Comparison of ENCODE assay signal across 14 mouse cellular contexts in the genomic region with DNA sequence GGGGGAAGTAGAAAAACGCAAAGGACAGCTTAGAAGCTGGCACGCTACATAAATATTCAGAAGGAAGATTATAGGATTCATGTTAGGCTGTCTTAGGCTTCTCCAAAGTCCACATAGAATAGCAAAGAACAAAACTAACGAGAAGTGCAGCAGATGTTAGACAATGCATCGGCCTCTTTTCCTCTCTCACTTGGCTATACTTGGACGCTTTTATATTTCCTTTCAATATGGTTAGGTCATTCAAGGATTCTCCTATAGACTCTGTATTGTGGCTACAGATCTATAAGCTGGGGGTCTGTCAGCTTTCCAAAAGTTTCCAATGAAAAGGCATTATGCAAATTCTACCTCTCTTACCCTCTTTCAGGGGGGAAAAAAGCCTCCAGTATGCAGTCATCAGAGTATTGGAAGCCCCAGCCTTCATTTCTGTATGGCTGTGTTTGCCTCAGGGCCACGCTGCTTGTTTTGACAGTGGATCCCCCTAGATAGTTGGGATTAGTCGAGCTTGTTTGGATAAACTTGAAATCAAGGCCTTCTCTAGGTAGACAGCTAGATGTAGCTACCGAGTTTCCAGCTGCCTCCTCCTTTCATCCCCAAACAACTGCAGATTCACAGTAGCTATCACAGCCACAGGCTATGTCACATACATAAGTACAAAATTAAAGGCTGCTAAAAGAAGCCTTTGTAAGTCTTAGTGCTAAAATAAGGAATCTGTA.
DNase-seq lines count a peak whose midpoint lies in the region; ATAC-seq and TF ChIP-seq lines count a peak whose summit lies in the region.
"Had no signal": no experiment of that assay in that cellular context is flagged by ENCODE, and none has a peak within 500 bp of the region (broad histone marks: within the 10 kb centered on the region; RNA-seq: fewer than 3 reads in every experiment).

No protein-coding gene starts in this region.

- H3K4me3 ChIP-seq in layer of hippocampus, adult 2 months: no peak overlapping the region
- H3K4me3 ChIP-seq in embryonic facial prominence, embryonic 10.5 days: no peak overlapping the region
- no peak overlapping the region for H3K4me3 ChIP-seq in hindbrain, embryonic 12.5 days
- no peak overlapping the region for H3K4me3 ChIP-seq in midbrain, embryonic 16.5 days (ENCODE audit: low read depth, low read length)
- H3K4me3 ChIP-seq in intestine, embryonic 16.5 days (ENCODE audit: low read length): no peak overlapping the region
- H3K4me3 ChIP-seq: heart, adult 2 months; megakaryocyte, embryonic 14.5 days; neural tube, embryonic 13.5 days had no signal

- H3K27ac ChIP-seq in layer of hippocampus, adult 2 months: peak overlapping the region; percentile 64
- 0 out of 2 replicates have a peak overlapping the region, but pooled peaks have one; percentile 30 for H3K27ac ChIP-seq in embryonic facial prominence, embryonic 10.5 days (replicated peaks)
- no peak overlapping the region for H3K27ac ChIP-seq in hindbrain, embryonic 12.5 days
- peak overlapping the region; percentile 25 for H3K27ac ChIP-seq in midbrain, embryonic 16.5 days (ENCODE audit: low read length)
- H3K27ac ChIP-seq in intestine, embryonic 16.5 days (ENCODE audit: low read length): no peak overlapping the region
- H3K27ac ChIP-seq: heart, adult 2 months; neural tube, embryonic 13.5 days had no signal

- no peaks in the 10 kb centered on the region for H3K27me3 ChIP-seq in embryonic facial prominence, embryonic 10.5 days (replicated peaks; ENCODE audit: low read depth, poor library complexity, severe bottlenecking)
- H3K27me3 ChIP-seq in hindbrain, embryonic 12.5 days: no peaks in the 10 kb centered on the region
- H3K27me3 ChIP-seq in midbrain, embryonic 16.5 days (ENCODE audit: control insufficient read depth, insufficient read depth, low read depth, low read length): no peaks in the 10 kb centered on the region
- no peaks in the 10 kb centered on the region for H3K27me3 ChIP-seq in intestine, embryonic 16.5 days (replicated peaks; ENCODE audit: control insufficient read depth, insufficient read depth, low read length)
- H3K27me3 ChIP-seq: megakaryocyte, embryonic 14.5 days; neural tube, embryonic 13.5 days had no signal

- H3K4me2 ChIP-seq in hindbrain, embryonic 12.5 days (replicated peaks): no peak overlapping the region
- no peak overlapping the region for H3K4me2 ChIP-seq in midbrain, embryonic 16.5 days (ENCODE audit: low read length)
- H3K4me2 ChIP-seq in intestine, embryonic 16.5 days (ENCODE audit: low read depth, low read length): no peak overlapping the region
- H3K4me2 ChIP-seq: neural tube, embryonic 13.5 days had no signal

- no peaks in the 10 kb centered on the region for H3K9me3 ChIP-seq in embryonic facial prominence, embryonic 10.5 days
- no peaks in the 10 kb centered on the region for H3K9me3 ChIP-seq in hindbrain, embryonic 12.5 days (replicated peaks)
- H3K9me3 ChIP-seq in midbrain, embryonic 16.5 days (replicated peaks; ENCODE audit: control insufficient read depth, low read length, poor library complexity, severe bottlenecking): no peaks in the 10 kb centered on the region
- no peaks in the 10 kb centered on the region for H3K9me3 ChIP-seq in intestine, embryonic 16.5 days (ENCODE audit: control insufficient read depth, low read length)
- H3K9me3 ChIP-seq: megakaryocyte, embryonic 14.5 days; neural tube, embryonic 13.5 days had no signal

- no peak for DNase-seq in layer of hippocampus, adult 2 months (ENCODE audit: low spot score in 2 of 2)
- DNase-seq in layer of hippocampus, adult 11-12 months (ENCODE audit: low spot score): no peak
- DNase-seq in embryonic facial prominence, embryonic 10.5 days (ENCODE audit: low spot score): peak; percentile 15
- no peak for DNase-seq in T-cell, adult 2 months (ENCODE audit: low spot score)
- DNase-seq in yolk sac, embryonic 10.5 days (ENCODE audit: low spot score): no peak
- DNase-seq: heart, adult 2 months; kidney, postnatal 4 days; lung, adult 18-20 months; right cerebral cortex, postnatal 4 days had no signal

- H3K4me1 ChIP-seq in embryonic facial prominence, embryonic 10.5 days: peaks cover 45% of the 10 kb centered on the region
- peaks cover 16% of the 10 kb centered on the region for H3K4me1 ChIP-seq in hindbrain, embryonic 12.5 days
- peaks cover 26% of the 10 kb centered on the region for H3K4me1 ChIP-seq in midbrain, embryonic 16.5 days (ENCODE audit: control insufficient read depth, insufficient read depth, low read length)
- no peaks in the 10 kb centered on the region for H3K4me1 ChIP-seq in intestine, embryonic 16.5 days (ENCODE audit: control insufficient read depth, insufficient read depth, low read length)

- TF ChIP-seq CTCF in layer of hippocampus, adult 2 months (conservative IDR thresholded peaks at IDR 0.05): no peak

- no peaks in the 10 kb centered on the region for H3K36me3 ChIP-seq in embryonic facial prominence, embryonic 10.5 days (replicated peaks)
- H3K36me3 ChIP-seq in hindbrain, embryonic 12.5 days: no peaks in the 10 kb centered on the region
- H3K36me3 ChIP-seq in midbrain, embryonic 16.5 days (ENCODE audit: control insufficient read depth, insufficient read depth, low read length): no peaks in the 10 kb centered on the region
- H3K36me3 ChIP-seq in intestine, embryonic 16.5 days (ENCODE audit: control insufficient read depth, insufficient read depth, low read length): no peaks in the 10 kb centered on the region
- H3K36me3 ChIP-seq: neural tube, embryonic 13.5 days had no signal

- WGBS in embryonic facial prominence, embryonic 10.5 days: 37% methylated on average over 8 of the region's 8 CpGs
- 21% methylated on average over 8 of the region's 8 CpGs for WGBS in hindbrain, embryonic 12.5 days
- WGBS in midbrain, embryonic 16.5 days: 10% methylated on average over 8 of the region's 8 CpGs
- 54% methylated on average over 8 of the region's 8 CpGs for WGBS in intestine, embryonic 16.5 days

- H3K9ac ChIP-seq in hindbrain, embryonic 12.5 days: no peak overlapping the region
- H3K9ac ChIP-seq in midbrain, embryonic 16.5 days (ENCODE audit: low read depth, low read length): no peak overlapping the region
- no peak overlapping the region for H3K9ac ChIP-seq in intestine, embryonic 16.5 days (ENCODE audit: low read depth, low read length)
- H3K9ac ChIP-seq: neural tube, embryonic 13.5 days had no signal

- peak; percentile 79; the same call in 1 of the 2 replicates for ATAC-seq in hindbrain, embryonic 12.5 days (ENCODE audit: low FRiP score)
- peak; percentile 82 for ATAC-seq in midbrain, embryonic 16.5 days
- ATAC-seq in intestine, embryonic 16.5 days: no peak

Comparison
In these comparisons a context has a peak if more than half of its experiments do, and no peak if none do; other contexts are left out.
1. H3K27ac ChIP-seq: peak in layer of hippocampus, adult 2 months (single experiment), embryonic facial prominence, embryonic 10.5 days (single experiment) and midbrain, embryonic 16.5 days (single experiment); none in hindbrain, embryonic 12.5 days (single experiment) and intestine, embryonic 16.5 days (single experiment).